In the genomic region with DNA sequence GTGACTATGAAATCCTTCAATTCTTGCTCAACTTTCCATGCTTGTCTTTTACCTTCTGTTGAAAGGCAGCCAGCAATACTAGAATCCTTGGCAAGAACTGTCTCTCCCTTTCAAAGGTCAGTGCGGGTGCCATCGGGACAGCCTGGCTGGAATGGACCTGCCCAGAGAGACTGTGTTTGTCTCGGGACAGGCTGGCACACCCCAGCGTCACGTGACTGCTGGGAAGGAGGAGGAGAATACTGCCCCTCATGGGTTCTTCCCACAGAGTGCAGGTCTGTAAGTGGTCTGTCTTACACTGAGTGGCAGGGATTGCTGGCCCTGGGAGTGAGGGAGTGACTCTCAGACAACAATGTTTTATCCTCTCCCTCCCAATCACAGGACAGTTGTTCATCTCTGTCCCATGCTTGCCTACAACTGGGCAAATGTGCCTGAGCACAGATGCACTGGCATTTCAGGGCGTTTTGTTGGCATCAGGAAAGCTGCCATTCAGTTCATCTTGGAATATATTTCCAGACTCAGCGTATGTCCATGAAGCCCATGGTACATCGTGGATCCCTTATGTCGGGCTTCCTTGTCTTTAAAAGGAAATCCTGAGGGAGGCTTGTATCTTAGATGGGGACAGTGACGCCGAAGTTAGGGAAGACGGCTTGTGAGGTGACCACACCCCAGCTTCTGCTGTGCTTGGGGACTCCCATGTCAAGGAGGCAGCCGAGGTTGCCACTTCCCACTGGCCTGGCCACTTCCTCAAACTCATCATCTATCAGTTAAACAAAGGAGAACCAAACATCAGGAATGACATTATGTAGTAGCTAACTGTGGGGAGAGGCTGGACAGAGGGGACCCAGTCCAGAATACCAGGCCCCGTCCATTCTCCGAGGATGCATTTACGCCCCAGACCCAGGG, we compare ENCODE assay signal across 10 mouse cellular contexts.
DNase-seq lines count a peak whose midpoint lies in the region; ATAC-seq and TF ChIP-seq lines count a peak whose summit lies in the region.
"Had no signal": no experiment of that assay in that cellular context is flagged by ENCODE, and none has a peak within 500 bp of the region (broad histone marks: within the 10 kb centered on the region; RNA-seq: fewer than 3 reads in every experiment).

No protein-coding gene starts in this region.

- no peak overlapping the region for H3K4me3 ChIP-seq in heart, embryonic 11.5 days (ENCODE audit: low read depth, low read length)
- H3K4me3 ChIP-seq in midbrain, postnatal 0 days (ENCODE audit: low read depth, low read length), result no peak overlapping the region
- H3K4me3 ChIP-seq: liver, embryonic 13.5 days had no signal

- no peak overlapping the region for H3K27ac ChIP-seq in heart, embryonic 11.5 days (ENCODE audit: low read depth, low read length)
- no peak overlapping the region for H3K27ac ChIP-seq in midbrain, postnatal 0 days (ENCODE audit: low read depth, low read length)
- H3K27ac ChIP-seq: liver, embryonic 13.5 days had no signal

- peak; percentile 98 for DNase-seq in heart, adult 11 months
- peak; percentile 82 to 91 for DNase-seq in adrenal gland, adult (ENCODE audit: inconsistent age in 2 of 2, low spot score in 1 of 2)
- peak; percentile 58 for DNase-seq in fat pad, adult 2 months (ENCODE audit: extremely low read depth, low read depth, low spot score)
- DNase-seq in kidney, adult 8-10 months, result peak; percentile 87 to 93
- peak; percentile 62 for DNase-seq in midbrain, postnatal 0 days (ENCODE audit: low spot score)
- no peak for DNase-seq in T-cell, adult 2 months (ENCODE audit: low spot score)
- no peak for DNase-seq in spleen, postnatal 14 days (ENCODE audit: low spot score in 2 of 2)
- DNase-seq: liver, embryonic 13.5 days had no signal

- H3K4me1 ChIP-seq in heart, embryonic 11.5 days (ENCODE audit: control insufficient read depth, insufficient read depth, low read length), result peaks cover 5% of the 10 kb centered on the region; the same call in 1 of the 2 replicates
- peaks cover 8% of the 10 kb centered on the region; the same call in 1 of the 2 replicates for H3K4me1 ChIP-seq in midbrain, postnatal 0 days (ENCODE audit: insufficient read depth, low read length)
- H3K4me1 ChIP-seq: liver, embryonic 13.5 days had no signal

- no peaks in the 10 kb centered on the region for H3K27me3 ChIP-seq in heart, embryonic 11.5 days (ENCODE audit: control insufficient read depth, insufficient read depth, low read length)
- no peaks in the 10 kb centered on the region for H3K27me3 ChIP-seq in midbrain, postnatal 0 days (ENCODE audit: insufficient read depth, low read length)
- H3K27me3 ChIP-seq: CH12.LX; liver, embryonic 13.5 days had no signal

- no peak overlapping the region for H3K9ac ChIP-seq in heart, embryonic 11.5 days (ENCODE audit: low read depth, low read length)
- no peak overlapping the region for H3K9ac ChIP-seq in midbrain, postnatal 0 days (replicated peaks; ENCODE audit: low read length, poor library complexity, severe bottlenecking)
- H3K9ac ChIP-seq: liver, embryonic 13.5 days had no signal

- no peak; the same call in 1 of the 2 replicates for ATAC-seq in heart, embryonic 11.5 days (replicated peaks; ENCODE audit: insufficient number of reproducible peaks, low FRiP score, low TSS enrichment)
- peak; percentile 43; the same call in 1 of the 2 replicates for ATAC-seq in midbrain, postnatal 0 days (ENCODE audit: low FRiP score)

- H3K36me3 ChIP-seq in heart, embryonic 11.5 days (ENCODE audit: control insufficient read depth, insufficient read depth, low read length), result no peaks in the 10 kb centered on the region
- no peaks in the 10 kb centered on the region for H3K36me3 ChIP-seq in midbrain, postnatal 0 days (ENCODE audit: insufficient read depth, low read length)
- H3K36me3 ChIP-seq: liver, embryonic 13.5 days had no signal

- no peaks in the 10 kb centered on the region for H3K9me3 ChIP-seq in heart, embryonic 11.5 days (replicated peaks; ENCODE audit: control insufficient read depth, low read length)
- H3K9me3 ChIP-seq in midbrain, postnatal 0 days (ENCODE audit: low read length), result no peaks in the 10 kb centered on the region
- H3K9me3 ChIP-seq: liver, embryonic 13.5 days had no signal

- WGBS in heart, embryonic 11.5 days (ENCODE audit: insufficient replicate concordance), result 81% methylated on average over 16 of the region's 16 CpGs
- WGBS in midbrain, postnatal 0 days, result 87% methylated on average over 16 of the region's 16 CpGs

- H3K4me2 ChIP-seq in heart, embryonic 11.5 days, result no peak overlapping the region
- H3K4me2 ChIP-seq in midbrain, postnatal 0 days (ENCODE audit: low read depth, low read length, poor library complexity, severe bottlenecking), result no peak overlapping the region
- H3K4me2 ChIP-seq: liver, embryonic 13.5 days had no signal

- TF ChIP-seq CTCF in midbrain, postnatal 0 days (IDR thresholded peaks at IDR 0.05), result peak; percentile 16; the same call in 1 of the 2 replicates

Comparison
In these comparisons a context has a peak if more than half of its experiments do, and no peak if none do; other contexts are left out.
1. DNase-seq: peak in heart, adult 11 months (single experiment), adrenal gland, adult (2 of 2), fat pad, adult 2 months (single experiment), kidney, adult 8-10 months (2 of 2) and midbrain, postnatal 0 days (single experiment); none in T-cell, adult 2 months (single experiment) and spleen, postnatal 14 days (0 of 2).